Mouse (Mus musculus): ENCODE data around the gene Nfyb.
A peak's percentile ranks its signal among the peaks of the same experiment; 100 is the strongest.

Gene Nfyb

DNA sequence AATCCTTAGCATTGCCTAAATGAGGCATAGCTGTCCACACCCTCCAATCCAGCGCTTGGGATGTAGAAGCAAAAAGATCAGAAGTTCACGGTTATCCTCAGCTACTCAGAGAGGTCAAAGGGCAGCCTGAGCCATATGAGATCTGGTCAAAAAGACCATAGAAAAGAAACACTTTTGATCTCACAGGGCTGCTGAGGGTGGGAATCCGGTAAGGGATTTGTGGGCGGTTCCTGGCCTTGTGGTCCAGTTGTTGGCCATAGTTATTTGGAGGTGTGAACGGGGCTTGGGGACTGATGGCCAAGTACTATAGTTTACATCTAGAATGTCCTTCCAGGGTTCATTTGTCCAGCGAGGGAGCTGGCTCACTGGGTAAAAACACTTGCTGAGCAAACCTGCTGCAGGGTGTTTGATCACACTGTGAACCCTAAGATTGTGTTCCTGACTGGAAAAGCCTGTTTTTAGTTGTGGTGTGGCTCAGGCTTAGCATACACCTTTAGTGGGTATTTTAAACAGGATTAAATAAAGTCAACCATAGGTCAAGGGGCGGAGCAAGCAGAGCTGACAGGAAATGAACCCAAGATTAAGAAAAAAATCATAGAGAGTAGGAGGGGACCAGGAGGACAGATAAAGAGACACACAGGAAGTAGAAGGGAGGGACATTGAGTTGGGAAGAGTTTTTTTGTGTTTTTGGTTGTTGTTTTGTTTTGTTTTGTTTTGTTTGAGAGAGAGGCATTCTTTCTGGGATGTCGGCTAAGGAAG, 15.0 kb upstream of the Nfyb start:
- DNase-seq (ENCODE audit: low spot score): no peak

DNA sequence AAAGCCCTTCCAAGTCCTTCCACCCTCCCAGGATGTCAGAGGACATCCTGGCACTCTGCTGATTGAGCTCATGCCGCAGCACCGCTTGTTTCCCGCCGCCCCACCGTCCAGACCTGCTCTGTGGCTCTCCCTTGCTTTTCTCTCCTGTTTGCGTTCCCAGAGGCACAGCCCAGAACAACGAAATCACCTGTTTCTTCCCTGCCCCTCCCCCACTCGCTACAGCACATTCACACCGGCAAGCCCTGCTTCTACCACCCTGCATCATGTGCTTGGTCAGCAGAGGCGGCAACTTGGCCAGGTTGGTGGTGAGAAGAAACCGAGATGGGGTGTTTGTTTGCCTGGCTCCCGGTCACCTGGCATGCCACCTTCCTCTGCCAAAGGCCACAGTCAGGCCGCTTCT, 13.9 kb upstream of the Nfyb start:
- DNase-seq (ENCODE audit: low spot score): no peak

DNA sequence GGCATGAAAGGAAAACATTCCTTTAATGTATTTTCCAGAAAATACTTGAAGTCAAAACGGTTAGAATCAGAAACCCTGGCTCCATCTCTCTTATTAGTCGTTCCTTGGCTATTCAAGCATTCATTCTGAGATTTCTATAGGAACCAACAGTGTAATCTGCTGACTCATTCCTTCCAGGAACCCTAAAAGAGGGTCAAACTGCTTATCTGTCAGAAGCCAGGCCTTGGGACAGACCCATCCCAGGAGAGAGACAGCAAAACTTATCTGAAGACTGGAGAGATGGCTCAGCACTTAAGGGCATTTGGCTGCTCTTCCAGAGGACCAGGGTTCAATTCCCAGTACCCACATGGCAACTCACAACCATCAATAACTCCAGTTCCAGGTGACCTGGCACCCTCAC, 13.1 kb upstream of the Nfyb start:
- DNase-seq (ENCODE audit: low spot score): no peak

DNA sequence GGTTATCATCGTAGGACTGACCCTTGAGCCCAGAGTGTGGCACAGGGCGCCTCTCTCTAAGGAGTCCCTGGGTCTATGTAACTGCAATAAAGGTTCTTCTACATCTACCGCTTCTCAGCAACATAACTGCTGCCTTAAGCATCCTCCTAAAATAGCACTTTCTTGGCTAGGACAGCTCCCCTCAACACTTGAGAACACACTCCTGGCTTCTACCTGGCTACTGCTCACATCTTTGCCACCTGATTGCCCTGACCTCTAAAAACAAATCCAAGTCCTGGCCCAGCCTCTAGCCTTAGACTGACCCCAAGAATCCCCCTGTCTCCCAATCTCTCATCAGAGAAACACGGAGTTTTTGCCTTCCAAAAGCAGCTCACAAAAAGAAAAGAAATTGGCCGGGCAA, 10.9 kb upstream of the Nfyb start:
- no peak for DNase-seq (ENCODE audit: low spot score)

DNA sequence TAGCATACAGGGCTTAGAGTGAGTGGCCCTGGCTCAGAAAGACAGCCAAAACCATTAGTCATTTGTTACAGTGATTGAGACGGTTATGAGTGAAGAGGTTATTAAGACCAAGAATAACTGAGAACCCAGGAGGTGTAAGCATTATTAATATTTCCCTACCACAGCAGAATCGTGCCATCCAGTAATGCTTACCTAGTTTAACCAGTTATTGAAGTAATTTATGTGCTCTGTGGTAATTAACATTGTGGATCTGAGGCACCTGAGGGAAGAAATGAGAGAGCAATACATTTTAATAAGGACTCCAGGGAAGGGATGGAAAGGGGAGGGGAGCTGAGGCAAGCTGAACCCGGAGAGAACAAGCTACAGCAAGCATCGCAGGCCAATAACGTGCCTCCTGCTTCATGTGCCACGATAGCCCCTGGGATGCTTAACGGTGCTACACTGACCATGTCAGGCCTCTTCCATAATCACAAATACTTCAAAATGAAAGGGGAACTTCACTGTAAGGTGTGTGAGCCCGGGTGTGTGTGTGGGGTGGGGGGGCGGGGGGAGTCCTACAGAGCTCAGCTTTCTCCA, 7.7 kb upstream of the Nfyb start:
- no peak for DNase-seq (ENCODE audit: low spot score)

DNA sequence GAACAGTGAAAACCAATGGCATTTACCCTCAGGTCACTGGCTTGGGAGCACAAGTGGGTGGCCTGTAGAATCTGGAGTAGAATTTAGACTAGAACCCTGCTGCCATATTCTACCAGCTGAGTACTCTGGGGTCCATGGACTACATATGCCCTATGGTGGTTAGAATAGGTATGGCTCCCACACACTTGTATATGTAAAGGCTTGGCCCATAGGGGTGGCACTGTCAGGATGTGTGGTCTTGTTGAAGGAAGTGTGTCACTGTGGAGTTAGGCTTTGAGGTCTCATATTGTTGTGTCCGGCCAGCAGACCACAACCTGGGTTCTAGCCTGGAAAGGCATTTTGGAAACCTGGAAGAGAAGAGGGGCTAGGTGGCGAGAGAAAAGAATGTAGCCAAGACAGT, 6.8 kb upstream of the Nfyb start:
- no peak for DNase-seq (ENCODE audit: low spot score)

DNA sequence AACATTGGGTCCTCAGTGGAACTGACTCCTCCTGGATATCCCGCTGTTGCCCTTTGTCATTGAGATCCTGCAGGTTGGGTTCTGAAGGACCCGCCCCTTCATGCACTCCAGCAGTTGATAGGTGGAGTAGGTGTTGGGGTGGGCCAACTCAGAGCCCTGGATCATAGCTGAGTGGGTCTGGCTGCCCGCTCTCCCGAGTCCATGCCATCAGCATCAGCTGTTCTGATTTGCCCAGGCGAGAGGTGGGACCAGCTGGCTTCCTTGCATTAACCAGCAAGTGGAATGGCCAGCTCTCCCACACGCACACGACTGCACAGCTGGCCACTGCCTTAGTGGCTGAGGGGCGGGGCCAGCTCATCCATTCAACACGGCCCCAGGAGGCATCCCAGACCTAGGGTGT, 5.0 kb upstream of the Nfyb start:
- no peak for DNase-seq (ENCODE audit: low spot score)

DNA sequence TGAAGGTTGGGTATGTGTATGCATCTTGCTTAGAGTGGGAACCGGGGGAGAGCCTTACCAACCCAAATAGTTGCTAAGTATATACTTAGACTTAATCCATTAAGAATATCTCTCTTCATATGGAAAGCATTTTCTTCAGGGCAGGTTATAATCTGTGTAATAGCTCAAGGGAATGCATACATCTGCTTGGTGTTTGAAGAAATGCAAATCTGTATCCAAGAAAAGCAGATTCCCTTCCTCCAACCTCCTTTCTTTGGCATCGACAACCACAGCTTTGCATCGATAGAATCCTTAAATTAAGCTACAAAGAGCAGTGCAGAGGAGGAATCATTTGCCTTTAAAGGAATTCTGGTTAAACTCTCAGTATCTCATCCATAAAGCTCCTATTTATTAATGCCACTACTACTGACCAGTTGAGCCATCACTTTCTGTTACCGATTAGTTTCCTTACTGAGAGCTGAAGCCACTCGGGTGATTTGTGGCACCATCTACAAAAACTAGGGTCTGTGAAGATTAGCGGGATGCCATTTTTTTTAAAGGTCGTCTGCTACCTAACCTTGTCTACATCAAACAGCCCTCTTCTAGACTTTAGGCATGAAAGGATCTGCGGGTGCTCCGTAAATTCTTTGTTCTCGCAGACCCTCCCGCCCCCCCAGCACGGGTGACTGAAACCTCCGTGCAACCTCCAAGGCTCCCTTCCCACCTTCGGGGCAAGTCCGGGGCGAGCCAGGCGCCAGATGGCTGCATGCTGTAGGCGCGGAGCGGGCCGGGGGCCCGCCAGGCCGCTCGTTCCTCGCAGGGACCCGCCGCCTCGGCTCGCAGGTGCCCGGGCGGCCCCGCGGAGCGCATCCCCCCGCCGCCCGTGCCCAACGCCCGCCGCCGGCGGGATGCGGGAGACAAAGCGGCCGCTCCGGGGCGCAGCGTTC, 925 bp downstream of the Nfyb start:
- peak; percentile 41 for DNase-seq (ENCODE audit: low spot score)

DNA sequence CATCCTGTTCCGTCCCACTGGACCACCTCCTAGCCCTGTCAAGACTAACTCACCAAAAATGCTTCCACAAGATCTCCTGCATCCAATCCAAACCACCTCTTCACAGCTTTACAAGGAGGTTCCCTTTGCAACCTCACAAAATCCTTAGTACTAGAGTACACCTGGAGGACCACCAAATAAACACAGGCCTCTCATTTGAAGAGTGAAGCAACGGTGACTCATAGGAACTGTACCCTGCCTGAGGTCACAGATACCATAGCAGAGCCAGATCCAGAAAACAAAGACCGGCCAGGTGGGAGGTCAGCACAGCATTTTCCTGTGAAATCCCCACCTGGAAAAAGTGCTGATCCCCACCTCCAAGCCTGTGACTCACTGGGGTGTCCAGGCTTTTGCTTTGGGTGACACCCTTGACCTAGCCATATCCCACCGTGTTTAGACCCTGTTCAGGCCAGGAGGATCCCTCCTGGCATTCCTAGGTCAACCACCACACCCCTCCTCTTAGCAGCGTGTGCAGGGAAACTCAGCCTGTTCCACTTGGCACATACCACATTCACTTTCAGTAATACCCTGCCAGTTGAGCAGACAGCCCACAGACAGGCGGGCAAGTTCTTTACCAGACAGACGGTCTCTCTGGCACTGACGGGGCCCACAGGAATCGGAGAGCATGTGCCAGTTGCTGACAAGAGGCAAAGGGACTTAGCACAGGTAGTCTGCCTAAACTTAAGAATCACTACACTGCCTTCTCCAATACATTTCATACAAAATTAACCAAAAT, 2.7 kb downstream of the Nfyb start:
- peak; percentile 55 for DNase-seq (ENCODE audit: low spot score)

DNA sequence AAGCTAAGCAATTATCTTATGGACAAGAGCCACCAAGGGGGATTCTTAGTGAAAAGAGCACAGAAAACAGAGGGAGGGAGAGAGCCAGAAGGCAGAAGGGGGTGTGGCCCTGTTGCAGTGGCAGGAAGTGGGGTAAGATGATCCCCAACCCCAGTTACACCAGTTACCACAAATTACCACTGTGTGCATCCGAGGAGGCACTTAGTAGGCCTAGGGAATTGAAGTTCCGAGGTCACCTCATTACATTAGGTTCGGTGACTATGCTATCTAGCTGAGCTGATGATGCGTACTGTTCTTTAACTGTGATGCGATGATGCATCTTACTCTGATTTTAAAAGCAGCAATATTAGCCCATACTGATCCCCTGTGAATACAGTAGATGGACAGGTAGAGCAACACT, 4.2 kb downstream of the Nfyb start:
- no peak for DNase-seq (ENCODE audit: low spot score)

DNA sequence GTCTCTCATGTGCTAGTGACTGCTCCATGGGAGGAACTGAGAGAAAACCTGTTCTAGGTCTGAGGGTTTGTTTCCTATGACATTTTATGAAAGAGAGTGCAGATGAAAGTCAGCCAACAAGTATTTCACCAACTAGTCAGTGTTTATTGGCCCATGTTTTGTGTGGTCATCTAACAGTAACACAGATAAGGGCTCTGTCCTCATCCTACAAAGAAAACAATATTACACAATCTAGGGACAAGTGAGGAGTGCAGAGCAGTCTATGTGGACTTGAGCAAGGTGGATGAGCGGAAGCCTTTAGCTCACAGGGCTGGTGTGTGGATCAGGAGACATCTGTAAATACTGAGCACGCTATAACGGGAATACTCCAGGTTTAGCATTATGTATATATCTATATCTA, 5.1 kb downstream of the Nfyb start:
- DNase-seq (ENCODE audit: low spot score): peak; percentile 28

DNA sequence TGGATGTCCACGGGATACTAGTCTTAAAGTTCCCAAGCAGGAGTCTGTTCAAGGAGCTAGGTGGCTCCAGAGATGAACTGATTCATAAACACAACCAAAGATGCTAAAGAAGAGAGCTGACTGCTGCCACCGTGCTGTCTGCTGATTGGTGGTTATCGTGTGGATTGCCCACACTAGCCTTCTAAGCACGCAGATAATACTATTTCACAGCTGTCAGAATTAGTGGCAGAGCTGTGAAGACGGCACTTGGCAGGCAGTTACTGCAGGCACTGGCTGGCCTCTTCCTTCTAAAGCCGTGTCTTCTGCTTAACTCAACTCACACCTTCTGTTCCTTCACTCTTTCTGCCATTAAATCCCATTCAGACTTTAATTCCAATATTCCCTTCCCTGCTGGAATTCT, 5.6 kb downstream of the Nfyb start:
- DNase-seq (ENCODE audit: low spot score): no peak

DNA sequence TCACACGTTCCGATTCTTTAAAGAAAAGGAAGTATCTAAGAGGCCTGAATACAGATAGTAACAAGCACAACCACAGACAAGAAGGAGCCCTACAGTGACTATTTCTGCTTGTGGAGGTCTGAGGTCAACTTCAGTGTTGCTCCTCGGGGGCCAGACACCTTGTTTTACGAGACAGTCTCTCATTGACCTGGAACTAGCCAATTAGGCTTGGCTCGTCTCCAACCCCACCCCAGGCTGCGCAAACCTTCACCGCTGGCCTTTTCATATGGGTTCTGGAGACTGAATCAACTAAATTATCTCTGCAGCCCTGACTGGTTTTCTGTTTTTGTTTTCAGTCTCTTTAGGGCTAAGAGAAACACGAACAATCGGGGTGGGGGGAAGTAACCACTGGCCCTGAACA, 6.6 kb downstream of the Nfyb start:
- DNase-seq (ENCODE audit: low spot score): no peak

DNA sequence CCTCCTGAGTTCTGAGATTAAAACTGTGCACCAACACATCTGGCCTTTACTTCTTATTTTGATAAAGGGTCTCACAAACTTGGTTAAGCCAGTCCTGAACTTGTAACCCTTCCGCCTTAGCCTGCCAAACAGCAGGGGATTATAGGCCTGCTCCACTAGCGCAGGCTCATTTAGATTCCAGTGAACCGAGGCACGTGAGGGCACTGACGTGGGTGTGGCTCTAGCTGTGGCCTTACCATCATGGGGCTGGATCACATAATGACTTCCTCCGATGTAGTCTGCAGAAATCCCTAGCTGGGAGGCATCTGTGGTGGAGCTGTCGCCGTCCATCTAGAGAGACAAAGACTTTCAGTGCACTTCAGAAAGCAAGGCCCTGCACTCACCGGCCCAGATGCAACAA, 7.5 kb downstream of the Nfyb start:
- no peak for DNase-seq (ENCODE audit: low spot score)

DNA sequence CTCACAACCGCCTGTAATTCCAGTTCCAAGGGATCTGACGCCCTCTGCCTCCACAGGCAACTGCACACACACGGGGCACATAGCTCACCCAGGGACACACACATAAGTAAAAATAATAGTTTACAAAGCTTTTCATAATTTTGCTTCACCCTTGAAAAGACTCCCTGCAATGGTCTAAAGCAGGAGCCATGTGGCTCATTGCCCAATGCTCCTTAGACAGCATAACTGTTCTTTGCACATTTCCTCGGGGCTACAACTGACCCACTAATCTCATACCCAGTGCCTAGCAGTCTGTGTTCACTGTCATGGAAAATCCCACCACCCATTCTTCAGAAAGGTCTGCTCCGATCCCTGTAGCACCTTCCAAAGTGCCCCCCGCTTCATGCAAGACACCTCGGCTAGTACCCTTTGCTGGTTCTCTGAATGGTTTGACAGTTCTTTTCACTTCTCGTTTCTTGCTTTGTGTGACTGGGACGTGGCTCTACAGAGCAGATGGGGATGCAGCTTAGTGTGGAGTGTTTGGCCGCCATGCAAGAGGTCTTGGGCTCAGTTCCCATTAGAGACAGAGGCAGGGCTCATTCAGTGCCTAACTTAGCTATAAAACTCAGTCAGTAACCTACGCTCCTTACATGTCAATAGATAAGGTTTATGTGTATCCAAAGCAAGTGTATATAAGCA, 8.6 kb downstream of the Nfyb start:
- peak; percentile 72 for DNase-seq (ENCODE audit: low spot score)

DNA sequence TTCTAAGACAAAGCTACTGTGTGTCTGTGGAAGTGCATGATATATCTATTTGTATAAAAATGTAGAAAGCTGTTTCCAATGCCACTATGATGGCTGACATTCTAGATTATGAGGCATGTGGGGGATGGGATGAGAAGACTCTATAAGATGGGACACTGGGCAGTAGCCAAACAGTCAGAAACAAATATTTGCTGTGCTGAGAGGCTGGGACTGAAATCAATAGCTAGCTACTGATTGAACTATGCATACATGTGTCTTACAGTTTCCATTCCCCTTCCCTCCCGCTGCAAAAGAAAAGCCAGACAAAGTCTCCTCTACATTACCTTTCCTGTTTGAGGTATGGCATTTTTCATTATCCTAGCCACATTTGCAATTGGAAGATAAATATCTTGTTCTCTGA, 9.3 kb downstream of the Nfyb start:
- DNase-seq (ENCODE audit: low spot score): no peak

DNA sequence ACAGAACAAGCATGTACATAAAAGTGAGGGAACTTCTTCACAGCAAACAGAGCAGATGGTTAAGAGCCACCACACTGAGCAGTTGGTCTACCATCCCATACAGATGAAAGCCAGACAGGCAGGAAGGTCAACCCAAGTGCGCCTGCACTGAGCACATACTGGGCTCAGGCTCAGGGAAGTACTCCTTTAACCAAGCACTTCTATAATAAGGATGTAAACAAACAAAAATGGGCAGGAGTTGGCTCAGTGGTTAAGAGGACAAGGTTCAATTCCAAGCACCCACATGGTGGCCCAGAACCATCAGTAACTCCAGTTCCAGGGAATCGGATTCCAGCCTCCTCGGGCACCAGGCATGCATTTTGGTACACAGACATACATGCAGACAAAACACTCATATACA, 11.0 kb downstream of the Nfyb start:
- DNase-seq (ENCODE audit: low spot score): peak; percentile 45

DNA sequence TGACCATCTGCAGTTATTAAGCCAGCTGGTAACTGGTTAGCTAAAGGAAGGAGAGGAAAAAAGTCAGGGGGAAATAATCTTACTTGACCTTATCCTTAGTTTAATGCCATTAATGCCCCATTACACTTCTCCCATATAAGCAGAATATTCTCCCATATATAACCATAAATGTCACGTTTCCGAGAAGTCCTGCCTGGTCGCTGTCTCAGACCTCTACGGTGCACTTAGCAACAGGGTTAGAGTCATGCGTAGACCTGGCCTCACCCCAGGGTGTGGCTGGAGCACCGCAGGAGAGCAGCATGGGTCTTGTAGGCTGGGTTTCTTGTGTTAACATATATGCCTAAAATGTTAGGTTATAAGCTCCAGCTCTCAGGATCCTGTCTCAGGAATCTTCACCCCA, 13.2 kb downstream of the Nfyb start:
- DNase-seq (ENCODE audit: low spot score): no peak

DNA sequence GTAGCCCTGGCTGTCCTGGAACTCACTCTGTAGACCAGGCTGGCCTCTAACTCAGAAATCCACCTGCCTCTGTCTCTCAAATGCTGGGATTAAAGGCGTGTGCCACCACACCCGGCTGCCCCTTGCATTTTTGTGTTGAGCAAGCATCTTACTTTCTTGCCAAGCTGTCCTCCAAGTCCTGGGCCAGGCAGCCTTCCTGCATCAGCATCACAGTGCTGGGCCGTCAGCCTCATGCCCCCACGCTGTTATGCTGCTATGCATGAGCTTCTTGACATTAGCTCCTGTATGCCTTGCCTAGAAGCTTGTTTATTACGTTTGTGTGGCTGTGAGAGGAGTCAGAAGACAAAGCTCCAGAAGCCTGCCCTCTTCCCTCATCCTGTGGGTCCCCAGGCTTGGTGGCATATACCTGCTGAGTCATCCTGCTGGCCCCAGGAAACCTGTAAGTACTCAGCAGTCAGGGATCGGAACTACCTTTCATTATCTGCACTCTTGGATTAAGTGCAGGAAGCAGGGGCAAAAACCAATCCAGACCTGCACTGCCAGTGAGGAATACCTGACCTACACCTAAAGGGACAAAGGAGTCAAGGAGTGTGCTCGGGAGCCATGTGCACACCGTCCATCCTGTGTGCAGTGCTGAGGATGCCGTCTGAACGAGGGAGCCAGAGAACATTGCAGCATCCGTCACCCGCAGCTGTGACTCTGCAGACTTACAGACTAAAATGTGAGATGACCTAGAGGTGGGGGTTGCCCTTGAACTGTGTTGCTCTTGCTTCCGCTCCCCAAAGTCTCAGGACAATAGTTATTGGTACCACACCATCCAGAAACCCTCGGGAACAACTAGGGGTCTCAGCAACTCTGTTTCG, 16.7 kb downstream of the Nfyb start:
- DNase-seq (ENCODE audit: low spot score): no peak

DNA sequence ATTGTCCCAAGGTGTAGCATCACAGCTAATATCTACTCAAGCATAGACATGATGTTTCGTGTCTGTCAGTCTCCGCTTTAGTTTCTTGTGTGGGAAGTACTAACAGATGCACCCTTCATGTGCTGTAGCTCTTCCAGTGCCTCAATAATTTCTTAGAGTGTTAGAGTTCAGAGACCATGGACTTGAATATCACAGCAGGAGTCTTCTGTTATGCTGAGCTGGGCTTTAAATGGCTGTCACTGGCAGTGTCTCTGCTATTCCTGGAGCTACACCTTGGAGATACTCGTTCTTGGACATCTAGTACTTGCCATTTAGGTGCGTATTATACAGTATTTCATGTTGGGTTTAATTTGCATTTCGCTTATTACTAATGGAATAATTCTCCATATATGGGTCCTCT, 18.6 kb downstream of the Nfyb start:
- no peak for DNase-seq (ENCODE audit: low spot score)

DNA sequence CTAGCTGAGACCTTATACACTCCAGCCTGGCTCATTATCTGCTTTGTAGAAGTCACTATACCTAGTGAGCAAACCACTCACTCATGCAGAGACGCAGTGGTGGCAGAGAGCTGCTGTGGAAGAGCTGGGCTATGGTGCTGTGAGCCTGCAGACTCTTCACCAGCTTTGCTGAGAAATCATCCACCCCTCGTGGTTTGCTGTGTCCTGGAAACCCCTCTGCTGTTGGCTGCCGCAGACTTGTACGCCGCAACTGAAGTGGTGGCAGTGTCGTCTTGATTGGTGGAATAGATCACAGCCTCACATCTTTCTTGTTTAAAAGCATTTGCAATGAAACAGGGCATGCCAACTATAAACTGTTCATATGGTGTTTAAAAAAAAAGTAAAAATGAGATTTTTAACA, 19.6 kb downstream of the Nfyb start:
- DNase-seq (ENCODE audit: low spot score): no peak

Measured in adipocyte (in vitro differentiated cells).